Mouse (Mus musculus): ENCODE results near the gene Alg9. TPM values are rescaled to one million over a fixed set of nuclear protein-coding genes. Genes with fewer than 3 reads are reported as not detected.

The Alg9 gene
- polyA plus RNA-seq, 1 experiment = 23.0 TPM

- no peaks in the 10 kb centered on the region for H3K36me3 ChIP-seq (ENCODE audit: control insufficient read depth, insufficient read depth)
- peak overlapping the region; percentile 31 for H3K4me3 ChIP-seq (ENCODE audit: insufficient read depth, poor library complexity, severe bottlenecking)
- no peaks in the 10 kb centered on the region for H3K27me3 ChIP-seq (ENCODE audit: control insufficient read depth, insufficient read depth, insufficient read length)
- peak overlapping the region; percentile 36 for H3ac ChIP-seq (ENCODE audit: control insufficient read depth, insufficient read length, low read depth)
- no peaks in the 10 kb centered on the region for H3K79me2 ChIP-seq (ENCODE audit: control insufficient read depth, insufficient read depth)
- no peaks in the 10 kb centered on the region for H3K79me3 ChIP-seq (ENCODE audit: low read depth)
- TF ChIP-seq CEBPB (IDR thresholded peaks at IDR 0.05; ENCODE audit: low read depth) (no peak), FOSL1 (IDR thresholded peaks at IDR 0.05; ENCODE audit: insufficient read depth, low read length, poor library complexity, severe bottlenecking) (no peak), USF1 (IDR thresholded peaks at IDR 0.05; ENCODE audit: low read depth) (no peak), CTCF (IDR thresholded peaks at IDR 0.05; ENCODE audit: control insufficient read depth, insufficient read depth, insufficient read length) (no peak), MYOG (IDR thresholded peaks at IDR 0.05; ENCODE audit: control insufficient read depth, extremely low read depth, insufficient read length) (no peak), MAX (IDR thresholded peaks at IDR 0.05) (no peak), MYOD1 (IDR thresholded peaks at IDR 0.05; ENCODE audit: control insufficient read depth, insufficient read length, low read depth) (peak; percentile 43)
Measured at GRCm38 (mm10) chr9:50752784-50753615, 21.8 kb upstream of the Alg9 start.

DNA sequence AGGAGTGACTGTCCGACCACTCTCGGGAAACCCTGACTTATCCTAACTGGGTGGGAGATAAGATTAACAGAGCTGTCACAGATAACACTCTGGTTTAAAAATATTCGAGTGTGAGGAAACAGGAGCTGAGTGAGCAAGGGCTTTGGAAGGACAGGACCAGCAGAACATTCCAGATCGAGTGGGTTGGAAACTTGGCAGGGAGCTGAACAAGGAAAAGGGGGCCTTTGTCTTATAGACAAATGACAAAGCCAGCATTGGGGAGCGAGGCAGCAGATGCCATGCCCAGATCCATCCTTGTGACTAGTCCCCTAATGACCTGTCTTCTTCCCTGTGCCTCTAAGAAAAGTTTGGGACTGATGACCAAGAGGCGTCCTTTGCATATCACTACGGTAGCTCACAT is 20.9 kb upstream of the Alg9 start:
- TF ChIP-seq MYOD1 (IDR thresholded peaks at IDR 0.05; ENCODE audit: control insufficient read depth, insufficient read length, low read depth) = no peak
- no peak for TF ChIP-seq MAX (IDR thresholded peaks at IDR 0.05)
- TF ChIP-seq CTCF (IDR thresholded peaks at IDR 0.05; ENCODE audit: control insufficient read depth, insufficient read depth, insufficient read length) = no peak
- TF ChIP-seq FOSL1 (IDR thresholded peaks at IDR 0.05; ENCODE audit: insufficient read depth, low read length, poor library complexity, severe bottlenecking) = no peak
- TF ChIP-seq USF1 (IDR thresholded peaks at IDR 0.05; ENCODE audit: low read depth) = no peak
- TF ChIP-seq MYOG (IDR thresholded peaks at IDR 0.05; ENCODE audit: control insufficient read depth, extremely low read depth, insufficient read length) = no peak
- no peak for TF ChIP-seq CEBPB (IDR thresholded peaks at IDR 0.05; ENCODE audit: low read depth)
- no peaks in the 10 kb centered on the region for H3K79me3 ChIP-seq (ENCODE audit: low read depth)
- no peaks in the 10 kb centered on the region for H3K36me3 ChIP-seq (ENCODE audit: control insufficient read depth, insufficient read depth)
- H3ac ChIP-seq (ENCODE audit: control insufficient read depth, insufficient read length, low read depth) = no peak overlapping the region
- no peak overlapping the region for H3K4me3 ChIP-seq (ENCODE audit: insufficient read depth, poor library complexity, severe bottlenecking)
- H3K79me2 ChIP-seq (ENCODE audit: control insufficient read depth, insufficient read depth) = no peaks in the 10 kb centered on the region
- no peaks in the 10 kb centered on the region for H3K27me3 ChIP-seq (ENCODE audit: control insufficient read depth, insufficient read depth, insufficient read length)

- Histone ChIP-seq H3ac (ENCODE audit: control insufficient read depth, insufficient read length, low read depth) (no peak overlapping the region), H3K27me3 (ENCODE audit: control insufficient read depth, insufficient read depth, insufficient read length) (no peaks in the 10 kb centered on the region), H3K79me3 (ENCODE audit: low read depth) (no peaks in the 10 kb centered on the region), H3K4me3 (ENCODE audit: insufficient read depth, poor library complexity, severe bottlenecking) (no peak overlapping the region), H3K36me3 (ENCODE audit: control insufficient read depth, insufficient read depth) (no peaks in the 10 kb centered on the region), H3K79me2 (ENCODE audit: control insufficient read depth, insufficient read depth) (no peaks in the 10 kb centered on the region)
- no peak for TF ChIP-seq MYOG (IDR thresholded peaks at IDR 0.05; ENCODE audit: control insufficient read depth, extremely low read depth, insufficient read length)
Measured at GRCm38 (mm10) chr9:50756711-50757110, 18.1 kb upstream of the Alg9 start.

- no peaks in the 10 kb centered on the region for H3K27me3 ChIP-seq (ENCODE audit: control insufficient read depth, insufficient read depth, insufficient read length)
- TF ChIP-seq MAX (IDR thresholded peaks at IDR 0.05) (no peak), MYOG (IDR thresholded peaks at IDR 0.05; ENCODE audit: control insufficient read depth, extremely low read depth, insufficient read length) (no peak), CEBPB (IDR thresholded peaks at IDR 0.05; ENCODE audit: low read depth) (no peak), MYOD1 (IDR thresholded peaks at IDR 0.05; ENCODE audit: control insufficient read depth, insufficient read length, low read depth) (no peak), CTCF (IDR thresholded peaks at IDR 0.05; ENCODE audit: control insufficient read depth, insufficient read depth, insufficient read length) (no peak), USF1 (IDR thresholded peaks at IDR 0.05; ENCODE audit: low read depth) (no peak), FOSL1 (IDR thresholded peaks at IDR 0.05; ENCODE audit: insufficient read depth, low read length, poor library complexity, severe bottlenecking) (no peak)
- no peak overlapping the region for H3K4me3 ChIP-seq (ENCODE audit: insufficient read depth, poor library complexity, severe bottlenecking)
- H3K79me2 ChIP-seq (ENCODE audit: control insufficient read depth, insufficient read depth) = no peaks in the 10 kb centered on the region
- H3K36me3 ChIP-seq (ENCODE audit: control insufficient read depth, insufficient read depth) = no peaks in the 10 kb centered on the region
- H3K79me3 ChIP-seq (ENCODE audit: low read depth) = no peaks in the 10 kb centered on the region
- H3ac ChIP-seq (ENCODE audit: control insufficient read depth, insufficient read length, low read depth) = no peak overlapping the region
Measured at GRCm38 (mm10) chr9:50761520-50762243, 13.1 kb upstream of the Alg9 start.

DNA sequence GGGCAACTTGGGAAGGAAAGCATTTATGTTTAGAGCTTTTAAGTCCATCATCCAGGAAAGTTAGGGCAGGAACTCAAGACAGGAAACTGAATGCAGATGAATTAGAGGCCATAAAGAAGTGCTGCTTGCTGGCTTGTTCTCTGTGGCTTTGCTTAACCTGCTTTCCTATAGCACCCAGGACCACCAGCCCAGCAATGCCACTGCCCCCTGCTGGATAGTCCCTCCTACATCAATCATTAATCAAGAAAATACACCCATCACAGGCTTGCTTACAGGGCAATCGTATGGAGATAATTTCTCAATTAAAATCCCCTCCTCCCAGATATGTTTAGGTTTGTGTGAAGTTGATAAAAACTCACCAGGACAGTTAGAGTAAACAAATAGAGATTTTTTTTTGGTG is 11.5 kb upstream of the Alg9 start:
- no peaks in the 10 kb centered on the region for H3K79me3 ChIP-seq (ENCODE audit: low read depth)
- no peak overlapping the region for H3ac ChIP-seq (ENCODE audit: control insufficient read depth, insufficient read length, low read depth)
- no peaks in the 10 kb centered on the region for H3K36me3 ChIP-seq (ENCODE audit: control insufficient read depth, insufficient read depth)
- H3K79me2 ChIP-seq (ENCODE audit: control insufficient read depth, insufficient read depth) = no peaks in the 10 kb centered on the region
- TF ChIP-seq MYOD1 (IDR thresholded peaks at IDR 0.05; ENCODE audit: control insufficient read depth, insufficient read length, low read depth) = no peak
- no peak overlapping the region for H3K4me3 ChIP-seq (ENCODE audit: insufficient read depth, poor library complexity, severe bottlenecking)
- no peaks in the 10 kb centered on the region for H3K27me3 ChIP-seq (ENCODE audit: control insufficient read depth, insufficient read depth, insufficient read length)

All from C2C12 (cell line).